Mouse (Mus musculus) MEL (cell line): ENCODE measurements around the gene Ddias.

Experiments used
- CHD2 ChIP-seq: IDR thresholded peaks from 2 replicates; pipeline ENCODE4 v1.6.1; 2011; ENCODE audit warnings: low read length, improper control_type of control experiment
- CTCF ChIP-seq, 3 experiments: IDR thresholded peaks in 2 of 3; conservative IDR thresholded peaks in 1 of 3; 2 replicates each; pipeline ENCODE4 v1.5.1; 2011 to 2012; ENCODE audit warnings: low read length in 3 of 3, low read depth in 2 of 3, mild to moderate bottlenecking in 2 of 3, improper control_type of control experiment in 1 of 3, inconsistent platforms in 1 of 3, mixed read lengths in 1 of 3, moderate library complexity in 1 of 3; ENCODE audit not compliant: control insufficient read depth in 1 of 3, insufficient read depth in 1 of 3, poor library complexity in 1 of 3, severe bottlenecking in 1 of 3
- GATA1 ChIP-seq: IDR thresholded peaks from 2 replicates; pipeline ENCODE4 v1.6.1; 2011; ENCODE audit warnings: low read depth, low read length, improper control_type of control experiment
- HCFC1 ChIP-seq: IDR thresholded peaks from 2 replicates; pipeline ENCODE4 v1.6.1; 2012; ENCODE audit warnings: low read depth, mild to moderate bottlenecking, inconsistent platforms, low read length, improper control_type of control experiment, moderate library complexity
- MAFK ChIP-seq: IDR thresholded peaks from 2 replicates; pipeline ENCODE4 v1.6.1; 2011; ENCODE audit warnings: low read depth, mild to moderate bottlenecking, low read length, improper control_type of control experiment, borderline replicate concordance
- MAX ChIP-seq: IDR thresholded peaks from 2 replicates; pipeline ENCODE4 v1.6.1; 2011; ENCODE audit warnings: low read length, improper control_type of control experiment
- MAZ ChIP-seq: IDR thresholded peaks from 2 replicates; pipeline ENCODE4 v1.6.1; 2012; ENCODE audit warnings: low read depth, mild to moderate bottlenecking, inconsistent platforms, low read length, improper control_type of control experiment
- RAD21 ChIP-seq: IDR thresholded peaks from 2 replicates; pipeline ENCODE4 v1.6.1; 2011; ENCODE audit warnings: mild to moderate bottlenecking, low read depth, low read length, improper control_type of control experiment

- no peak for TF ChIP-seq MAFK
- no peak for TF ChIP-seq MAX
- no peak for TF ChIP-seq CTCF (IDR thresholded peaks at IDR 0.05 in 2 of 3, conservative IDR thresholded peaks at IDR 0.05 in 1 of 3; ENCODE audit: control insufficient read depth in 1 of 3, insufficient read depth in 1 of 3, low read depth in 2 of 3, low read length in 3 of 3, poor library complexity in 1 of 3, severe bottlenecking in 1 of 3)
- no peak for TF ChIP-seq RAD21
- TF ChIP-seq MAZ = no peak
- TF ChIP-seq GATA1 = no peak
- no peak for TF ChIP-seq CHD2
- no peak for TF ChIP-seq HCFC1
Observed at GRCm38 (mm10) chr7:92837226-92837625, 36.8 kb downstream of the Ddias start.
